Mouse (Mus musculus) ZHBTc4 (cell line): ENCODE results near the gene Epb41l5.

Experiments
- DNase-seq: peaks from one replicate; pipeline ENCODE4 v3.0.0-alpha.2; 2011; ENCODE audit warnings: low read depth, low spot score

Epb41l5 gene

GRCm38 (mm10) chr1:119533093-119533805, 115.6 kb downstream of the Epb41l5 start:
- DNase-seq: peak; percentile 21

GRCm38 (mm10) chr1:119532165-119532564, 116.6 kb downstream of the Epb41l5 start:
- no peak for DNase-seq

GRCm38 (mm10) chr1:119530941-119531340, 117.9 kb downstream of the Epb41l5 start:
- no peak for DNase-seq

- peak; percentile 86 for DNase-seq
Observed at GRCm38 (mm10) chr1:119525689-119526591, 122.9 kb downstream of the Epb41l5 start, which contains the start of gene Tmem185b. Tmem185b (plus strand) TSS chr1:119526160.

GRCm38 (mm10) chr1:119525004-119525444, 123.8 kb downstream of the Epb41l5 start:
- no peak for DNase-seq

GRCm38 (mm10) chr1:119523826-119524225, 125.0 kb downstream of the Epb41l5 start:
- no peak for DNase-seq

- DNase-seq: no peak
Observed at GRCm38 (mm10) chr1:119523369-119523768, 125.4 kb downstream of the Epb41l5 start.

- no peak for DNase-seq
Observed at GRCm38 (mm10) chr1:119522726-119523125, 126.1 kb downstream of the Epb41l5 start.

- DNase-seq: no peak
Observed at GRCm38 (mm10) chr1:119521681-119522080, 127.1 kb downstream of the Epb41l5 start.

- no peak for DNase-seq
Observed at GRCm38 (mm10) chr1:119521029-119521428, 127.8 kb downstream of the Epb41l5 start.

- peak; percentile 55 for DNase-seq
Observed at GRCm38 (mm10) chr1:119519286-119519685, 129.5 kb downstream of the Epb41l5 start.

- no peak for DNase-seq
Observed at GRCm38 (mm10) chr1:119518786-119519185, 130.0 kb downstream of the Epb41l5 start.

- no peak for DNase-seq
Observed at GRCm38 (mm10) chr1:119518060-119518459, 130.7 kb downstream of the Epb41l5 start.

GRCm38 (mm10) chr1:119510857-119511256, 137.9 kb downstream of the Epb41l5 start:
- no peak for DNase-seq

GRCm38 (mm10) chr1:119510409-119510808, 138.4 kb downstream of the Epb41l5 start:
- no peak for DNase-seq

GRCm38 (mm10) chr1:119509474-119509873, 139.3 kb downstream of the Epb41l5 start:
- DNase-seq: no peak

GRCm38 (mm10) chr1:119508548-119508947, 140.3 kb downstream of the Epb41l5 start:
- DNase-seq: no peak

GRCm38 (mm10) chr1:119505951-119506350, 142.8 kb downstream of the Epb41l5 start:
- DNase-seq: no peak

GRCm38 (mm10) chr1:119504260-119505062, 144.3 kb downstream of the Epb41l5 start, which contains the start of gene Ralb:
Ralb (minus strand) TSS chr1:119504794.
- DNase-seq: peak; percentile 99

- DNase-seq: no peak
Observed at GRCm38 (mm10) chr1:119503808-119504207, 145.0 kb downstream of the Epb41l5 start.

GRCm38 (mm10) chr1:119503181-119503580, 145.6 kb downstream of the Epb41l5 start:
- DNase-seq: no peak
